Mouse (Mus musculus): ENCODE results near the gene Akap13.

Gene Akap13

GRCm38 (mm10) chr7:75793091-75793490, 337.8 kb downstream of the Akap13 start:
- DNase-seq (ENCODE audit: low spot score in 2 of 2): no peak

- DNase-seq (ENCODE audit: low spot score in 2 of 2): no peak
These were observed 338.5 kb downstream of the Akap13 start for GRCm38 (mm10) chr7:75793654-75794335.

DNA sequence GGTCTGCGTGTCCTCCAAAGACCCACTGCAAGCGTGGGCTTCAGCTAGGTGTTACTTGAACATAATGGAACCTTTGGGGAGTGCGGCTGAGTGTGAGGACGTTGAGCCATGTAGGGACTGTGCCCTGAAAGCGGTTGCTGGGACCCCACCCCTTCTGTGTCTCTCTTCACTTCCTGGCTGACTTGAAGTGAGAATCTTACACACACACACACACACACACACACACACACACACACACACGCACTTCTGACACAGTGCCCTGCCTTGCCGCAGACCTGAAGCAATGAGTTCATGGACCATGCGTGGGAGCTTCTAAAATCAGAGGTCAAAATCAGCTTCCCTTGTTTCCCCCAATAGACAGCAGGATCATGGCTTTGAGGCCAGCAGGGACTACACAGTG, 339.8 kb downstream of the Akap13 start:
- DNase-seq (ENCODE audit: low spot score in 2 of 2): no peak

DNA sequence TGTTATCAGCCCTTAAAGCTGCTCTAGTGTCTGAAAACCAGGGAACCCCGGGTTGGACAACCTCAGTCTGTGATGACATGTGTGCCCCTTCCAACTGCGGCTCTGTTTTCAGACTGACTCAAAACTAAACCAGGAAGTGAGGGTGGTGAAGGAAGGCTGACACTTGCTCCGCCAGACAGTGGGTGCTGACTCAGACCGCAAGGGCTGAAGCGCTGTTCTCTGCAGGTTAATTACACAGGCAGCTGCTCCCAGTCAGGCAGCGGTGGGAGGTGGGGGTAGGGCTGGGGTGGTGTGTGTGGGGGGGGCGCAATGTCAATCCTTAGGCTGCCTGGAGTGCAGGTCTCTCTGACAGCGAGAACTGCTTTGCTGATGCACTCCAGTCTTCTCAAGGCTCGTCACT, 341.1 kb downstream of the Akap13 start:
- peak in 1 of 2 experiments; percentile 12 for DNase-seq (ENCODE audit: low spot score in 2 of 2)

DNA sequence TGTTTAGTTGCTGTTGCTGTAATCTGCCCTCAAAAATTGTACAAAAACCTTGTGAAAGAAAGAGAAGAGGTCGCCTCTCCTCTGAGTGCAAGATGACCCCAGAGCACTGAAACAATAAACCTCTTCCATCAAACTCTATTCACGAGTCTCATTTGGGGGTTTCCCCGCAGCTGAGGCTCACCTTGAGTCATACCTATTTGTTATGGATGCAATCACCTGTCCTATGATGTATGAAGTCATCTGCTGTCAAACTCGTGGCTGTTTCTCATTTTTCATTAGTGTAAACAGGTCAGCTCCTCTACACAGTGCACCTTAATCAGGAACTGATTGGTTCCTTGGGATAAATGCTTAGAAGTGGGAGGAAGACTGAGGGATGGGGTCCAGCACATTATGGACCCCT, 345.2 kb downstream of the Akap13 start:
- no peak for DNase-seq (ENCODE audit: low spot score in 2 of 2)

- no peak for DNase-seq (ENCODE audit: low spot score in 2 of 2)
These were observed 345.7 kb downstream of the Akap13 start for GRCm38 (mm10) chr7:75801022-75801421.

DNA sequence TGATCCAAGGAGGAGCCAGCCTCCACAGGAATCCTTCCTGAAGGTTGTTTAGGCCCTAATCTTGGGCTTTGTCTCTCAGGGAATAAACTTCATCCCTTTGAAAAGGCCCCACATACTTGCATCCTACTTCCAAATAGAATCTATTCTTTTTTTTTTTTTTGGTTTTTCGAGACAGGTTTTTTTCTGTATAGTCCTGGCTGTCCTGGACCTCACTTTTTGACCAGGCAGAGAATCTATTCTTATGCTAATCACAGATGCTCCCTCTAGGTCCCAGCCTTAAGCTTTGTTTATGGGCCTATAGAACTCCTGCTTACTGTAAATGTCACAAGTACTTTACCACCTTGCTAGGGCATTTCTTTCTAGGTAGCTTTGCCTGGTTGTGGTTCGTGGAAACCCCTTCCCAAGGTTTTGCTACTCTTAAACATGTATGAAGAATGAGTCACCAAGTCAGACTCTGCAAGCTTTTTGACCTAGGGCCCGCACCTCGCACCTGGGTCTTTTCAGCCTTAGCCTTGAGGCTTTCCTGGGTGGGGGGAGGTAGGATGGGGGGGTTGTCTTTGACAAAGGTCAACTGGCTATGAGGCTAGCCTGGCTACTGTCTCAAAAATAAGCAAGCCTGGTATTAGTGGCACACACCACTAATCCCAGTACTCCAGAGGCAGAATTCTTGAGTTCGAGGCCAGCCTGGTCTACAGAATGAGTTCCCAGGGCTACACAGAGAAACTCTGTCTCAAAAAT, 346.5 kb downstream of the Akap13 start:
- DNase-seq (ENCODE audit: low spot score in 2 of 2): no peak

DNA sequence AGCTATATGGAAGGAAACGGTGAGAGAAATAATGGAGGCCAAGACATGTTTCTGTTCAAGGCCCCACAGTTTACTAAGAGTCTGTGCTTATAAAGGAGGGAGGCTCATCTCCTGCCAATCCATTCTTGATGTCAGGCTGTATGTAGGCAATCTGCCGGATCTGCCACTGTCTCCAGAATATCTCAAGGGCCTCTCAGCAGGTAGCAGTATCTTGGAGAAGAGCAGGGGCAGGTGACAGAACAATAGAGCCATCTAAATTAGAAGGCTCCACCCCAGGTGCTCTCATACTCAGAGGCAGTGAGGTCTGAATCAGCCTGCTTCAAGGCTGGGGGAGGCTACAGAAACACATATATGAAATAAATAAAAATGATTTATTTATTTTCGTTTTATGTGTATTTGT, 347.6 kb downstream of the Akap13 start:
- no peak for DNase-seq (ENCODE audit: low spot score in 2 of 2)

Data from frontal cortex, postnatal 10 days (tissue).